Mouse (Mus musculus): ENCODE measurements around the gene Pmch. TPM values are rescaled to one million over a fixed set of nuclear protein-coding genes. Genes with fewer than 3 reads are reported as not detected.

Pmch gene
- polyA plus RNA-seq (2015; fragmentation: Nextera tagmentation; extraction: Ambion mirVana), result 5.9 and 8.0 TPM in 2 replicates

GRCm38 (mm10) chr10:88090772-88091171 is at the start of gene Pmch:
Pmch (plus strand) TSS chr10:88091072.
- WGBS, result 15% methylated on average over 5 of the region's 5 CpGs
- no peak within 1 kb of the TSS for H3K4me2 ChIP-seq (replicated peaks)
- H3K27me3 ChIP-seq, result no peaks in the 10 kb centered on the region
- H3K4me3 ChIP-seq, result no peak within 1 kb of the TSS
- no peak for ATAC-seq (replicated peaks)
- no peak within 1 kb of the TSS for H3K27ac ChIP-seq (replicated peaks)
- H3K9me3 ChIP-seq, result no peaks in the 10 kb centered on the region
- no peak within 1 kb of the TSS for H3K9ac ChIP-seq (replicated peaks)
- no peaks in the 10 kb centered on the region for H3K4me1 ChIP-seq
- no peaks in the 10 kb centered on the region; the same call in 1 of the 2 replicates for H3K36me3 ChIP-seq

- Histone ChIP-seq H3K9me3 (0 out of 2 replicates have a peak, but pooled peaks cover 3% of the 10 kb centered on the region), H3K4me3 (no peak overlapping the region), H3K9ac (replicated peaks) (no peak overlapping the region), H3K4me1 (no peaks in the 10 kb centered on the region), H3K27me3 (no peaks in the 10 kb centered on the region), H3K27ac (replicated peaks) (no peak overlapping the region), H3K36me3 (no peaks in the 10 kb centered on the region), H3K4me2 (replicated peaks) (no peak overlapping the region)
- no peak for ATAC-seq (replicated peaks)
- WGBS, result 90% methylated on average over 4 of the region's 4 CpGs
Observed at GRCm38 (mm10) chr10:88044297-88044696, 46.6 kb upstream of the Pmch start.

GRCm38 (mm10) chr10:88046098-88046771 is 44.6 kb upstream of the Pmch start:
- Histone ChIP-seq H3K27ac (replicated peaks) (no peak overlapping the region), H3K4me2 (replicated peaks) (no peak overlapping the region), H3K9me3 (no peaks in the 10 kb centered on the region), H3K9ac (replicated peaks) (no peak overlapping the region), H3K27me3 (no peaks in the 10 kb centered on the region), H3K4me3 (no peak overlapping the region), H3K36me3 (no peaks in the 10 kb centered on the region), H3K4me1 (no peaks in the 10 kb centered on the region)
- ATAC-seq (replicated peaks), result no peak
- WGBS, result 74% methylated on average over 11 of the region's 11 CpGs

- no peaks in the 10 kb centered on the region for H3K4me1 ChIP-seq
- ATAC-seq (replicated peaks), result no peak
Observed at GRCm38 (mm10) chr10:88054233-88054985, 36.5 kb upstream of the Pmch start.

GRCm38 (mm10) chr10:88056950-88057649 is 33.8 kb upstream of the Pmch start:
- no peak overlapping the region for H3K27ac ChIP-seq (replicated peaks)
- no peak overlapping the region for H3K4me3 ChIP-seq
- H3K4me2 ChIP-seq (replicated peaks), result no peak overlapping the region
- peak; percentile 94 for ATAC-seq (replicated peaks)
- no peak overlapping the region for H3K9ac ChIP-seq (replicated peaks)
- H3K4me1 ChIP-seq, result no peaks in the 10 kb centered on the region
- WGBS, result 67% methylated on average over 14 of the region's 14 CpGs
- no peaks in the 10 kb centered on the region for H3K27me3 ChIP-seq
- no peaks in the 10 kb centered on the region for H3K9me3 ChIP-seq
- no peaks in the 10 kb centered on the region for H3K36me3 ChIP-seq

More at GRCm38 (mm10) chr10:88054233-88054985, 36.5 kb upstream of the Pmch start:
- no peak overlapping the region for H3K27ac ChIP-seq (replicated peaks)
- 82% methylated on average over 14 of the region's 14 CpGs for WGBS
- H3K4me2 ChIP-seq (replicated peaks), result no peak overlapping the region
- H3K4me3 ChIP-seq, result no peak overlapping the region
- no peak overlapping the region for H3K9ac ChIP-seq (replicated peaks)
- no peaks in the 10 kb centered on the region for H3K9me3 ChIP-seq
- H3K36me3 ChIP-seq, result no peaks in the 10 kb centered on the region
- no peaks in the 10 kb centered on the region for H3K27me3 ChIP-seq

- no peaks in the 10 kb centered on the region for H3K27me3 ChIP-seq
- ATAC-seq (replicated peaks), result no peak
- H3K9ac ChIP-seq (replicated peaks), result no peak overlapping the region
- H3K9me3 ChIP-seq, result no peaks in the 10 kb centered on the region
- 70% methylated on average over 4 of the region's 4 CpGs for WGBS
- H3K4me3 ChIP-seq, result no peak overlapping the region
- no peaks in the 10 kb centered on the region for H3K4me1 ChIP-seq
- no peak overlapping the region for H3K27ac ChIP-seq (replicated peaks)
- H3K36me3 ChIP-seq, result no peaks in the 10 kb centered on the region
- H3K4me2 ChIP-seq (replicated peaks), result no peak overlapping the region
Observed at GRCm38 (mm10) chr10:88063436-88063835, 27.4 kb upstream of the Pmch start.

GRCm38 (mm10) chr10:88064872-88065271 is 26.0 kb upstream of the Pmch start:
- Histone ChIP-seq H3K4me2 (replicated peaks) (no peak overlapping the region), H3K36me3 (no peaks in the 10 kb centered on the region), H3K27me3 (no peaks in the 10 kb centered on the region), H3K9ac (replicated peaks) (no peak overlapping the region), H3K27ac (replicated peaks) (no peak overlapping the region), H3K4me1 (no peaks in the 10 kb centered on the region), H3K4me3 (no peak overlapping the region), H3K9me3 (no peaks in the 10 kb centered on the region)
- ATAC-seq (replicated peaks), result no peak
- WGBS, result 83% methylated on average over 2 of the region's 2 CpGs

GRCm38 (mm10) chr10:88067377-88067776 is 23.5 kb upstream of the Pmch start:
- H3K4me3 ChIP-seq, result no peak overlapping the region
- no peak overlapping the region for H3K9ac ChIP-seq (replicated peaks)
- H3K27ac ChIP-seq (replicated peaks), result no peak overlapping the region
- WGBS, result 88% methylated on average over 3 of the region's 3 CpGs
- no peaks in the 10 kb centered on the region for H3K27me3 ChIP-seq
- no peak overlapping the region for H3K4me2 ChIP-seq (replicated peaks)
- H3K9me3 ChIP-seq, result no peaks in the 10 kb centered on the region
- H3K36me3 ChIP-seq, result no peaks in the 10 kb centered on the region
- no peaks in the 10 kb centered on the region for H3K4me1 ChIP-seq
- no peak for ATAC-seq (replicated peaks)

GRCm38 (mm10) chr10:88106169-88106568 is 15.3 kb downstream of the Pmch start:
- 96% methylated on average over 2 of the region's 2 CpGs for WGBS

GRCm38 (mm10) chr10:88113290-88113689 is 22.4 kb downstream of the Pmch start:
- H3K9me3 ChIP-seq, result no peaks in the 10 kb centered on the region
- no peaks in the 10 kb centered on the region for H3K27me3 ChIP-seq
- ATAC-seq (replicated peaks), result no peak; the same call in 1 of the 2 replicates
- H3K4me2 ChIP-seq (replicated peaks), result no peak overlapping the region
- no peaks in the 10 kb centered on the region for H3K4me1 ChIP-seq
- H3K4me3 ChIP-seq, result no peak overlapping the region
- no peak overlapping the region for H3K9ac ChIP-seq (replicated peaks)
- no peaks in the 10 kb centered on the region for H3K36me3 ChIP-seq
- 60% methylated on average over 2 of the region's 2 CpGs for WGBS
- no peak overlapping the region for H3K27ac ChIP-seq (replicated peaks)

More at GRCm38 (mm10) chr10:88106169-88106568, 15.3 kb downstream of the Pmch start:
- Histone ChIP-seq H3K27me3 (no peaks in the 10 kb centered on the region), H3K9ac (replicated peaks) (no peak overlapping the region), H3K4me3 (no peak overlapping the region), H3K4me2 (replicated peaks) (no peak overlapping the region), H3K27ac (replicated peaks) (no peak overlapping the region), H3K36me3 (no peaks in the 10 kb centered on the region), H3K4me1 (no peaks in the 10 kb centered on the region), H3K9me3 (no peaks in the 10 kb centered on the region)
- no peak for ATAC-seq (replicated peaks)

GRCm38 (mm10) chr10:88119721-88120120 is 28.8 kb downstream of the Pmch start:
- H3K36me3 ChIP-seq, result no peaks in the 10 kb centered on the region
- no peaks in the 10 kb centered on the region for H3K4me1 ChIP-seq
- H3K4me3 ChIP-seq, result no peak overlapping the region
- no peak overlapping the region for H3K9ac ChIP-seq (replicated peaks)
- H3K9me3 ChIP-seq, result no peaks in the 10 kb centered on the region
- H3K4me2 ChIP-seq (replicated peaks), result no peak overlapping the region
- no peaks in the 10 kb centered on the region for H3K27me3 ChIP-seq
- no peak overlapping the region for H3K27ac ChIP-seq (replicated peaks)
- no peak for ATAC-seq (replicated peaks)

GRCm38 (mm10) chr10:88135630-88136029 is 44.8 kb downstream of the Pmch start:
- no peak for ATAC-seq (replicated peaks)

More at GRCm38 (mm10) chr10:88135630-88136029, 44.8 kb downstream of the Pmch start:
- Histone ChIP-seq H3K9ac (replicated peaks) (no peak overlapping the region), H3K27me3 (no peaks in the 10 kb centered on the region), H3K4me3 (no peak overlapping the region), H3K36me3 (no peaks in the 10 kb centered on the region), H3K27ac (replicated peaks) (no peak overlapping the region), H3K4me2 (replicated peaks) (no peak overlapping the region), H3K9me3 (no peaks in the 10 kb centered on the region), H3K4me1 (no peaks in the 10 kb centered on the region)
- 96% methylated on average over 16 of the region's 16 CpGs for WGBS
